Mouse (Mus musculus) embryonic facial prominence, embryonic 15.5 days (tissue): Measurements from ENCODE around the gene Tmem28. TPM values are rescaled to one million over a fixed set of nuclear protein-coding genes. Genes with fewer than 3 reads are reported as not detected.

Source experiments
- ATAC-seq: fragments of 200-750 bp; cut with Nextera tagmentation; 2 replicates; pipeline ENCODE4 v1.8.0; 2017; ENCODE audit warnings: low read depth, moderate TSS enrichment; ENCODE audit not compliant: insufficient number of reproducible peaks, low FRiP score, low TSS enrichment
- H3K27ac ChIP-seq: fragments of 300-500 bp; sonication (generic); replicated peaks from 2 replicates; pipeline ENCODE4 v1.5.1; 2015; ENCODE audit warnings: mild to moderate bottlenecking, inconsistent platforms
- H3K27me3 ChIP-seq: fragments of 300-500 bp; sonication (generic); 2 replicates; pipeline ENCODE4 v1.6.1; 2015; ENCODE audit warnings: inconsistent platforms
- H3K36me3 ChIP-seq: fragments of 300-500 bp; sonication (generic); 2 replicates; pipeline ENCODE4 v1.6.1; 2015; ENCODE audit warnings: mild to moderate bottlenecking, inconsistent platforms
- H3K4me1 ChIP-seq: fragments of 300-500 bp; sonication (generic); 2 replicates; pipeline ENCODE4 v1.6.1; 2015; ENCODE audit warnings: inconsistent platforms
- H3K4me2 ChIP-seq: fragments of 300-500 bp; sonication (generic); replicated peaks from 2 replicates; pipeline ENCODE4 v1.6.1; 2015; ENCODE audit warnings: mild to moderate bottlenecking, inconsistent platforms
- H3K4me3 ChIP-seq: fragments of 300-500 bp; sonication (generic); replicated peaks from 2 replicates; pipeline ENCODE4 v1.5.1; 2015; ENCODE audit warnings: mild to moderate bottlenecking, inconsistent platforms
- H3K9ac ChIP-seq: fragments of 300-500 bp; sonication (generic); 2 replicates; pipeline ENCODE4 v1.6.1; 2015; ENCODE audit warnings: inconsistent platforms
- H3K9me3 ChIP-seq: fragments of 300-500 bp; sonication (generic); replicated peaks from 2 replicates; pipeline ENCODE4 v1.6.1; 2016; ENCODE audit warnings: inconsistent platforms
- WGBS: fragments of 180-500 bp; shearing (Covaris S2); methylation state at CpG from one replicate; pipeline ENCODE4 v1.1.7; 2015; 5-methylcytosine and 5-hydroxymethylcytosine counted together
- polyA plus RNA-seq: library from polyadenylated mRNA; unstranded; fragments of >200 nt; fragmentation: Nextera tagmentation; extraction: Ambion mirVana; gene quantifications from 2 replicates; pipeline ENCODE4 v1.2.1, GENCODE M21; 2015

The Tmem28 gene
- 0.39 and 0.47 TPM in 2 replicates for polyA plus RNA-seq

- Histone ChIP-seq H3K4me2 (peak within 1 kb of the TSS; percentile 71), H3K27ac (no peak within 1 kb of the TSS), H3K36me3 (no peaks in the 10 kb centered on the region), H3K9me3 (no peaks in the 10 kb centered on the region), H3K27me3 (peaks cover 50% of the 10 kb centered on the region), H3K9ac (no peak within 1 kb of the TSS; the same call in 1 of the 2 replicates), H3K4me1 (0 out of 2 replicates have a peak, but pooled peaks cover 5% of the 10 kb centered on the region), H3K4me3 (peak within 1 kb of the TSS; percentile 53)
- WGBS = 13% methylated on average over 52 of the region's 82 CpGs
- 0 out of 2 replicates have a peak, but pooled peaks have one; percentile 32 for ATAC-seq
These were observed at the start of gene Tmem28 for GRCm38 (mm10) chrX:99820790-99821395. Gene Tmem28, plus strand, starts transcription at chrX:99821021.

GRCm38 (mm10) chrX:99780308-99780707 lies 40.5 kb upstream of the Tmem28 start:
- no peak overlapping the region for H3K9ac ChIP-seq
- no peak overlapping the region for H3K4me2 ChIP-seq
- no peak overlapping the region for H3K27ac ChIP-seq
- no peaks in the 10 kb centered on the region for H3K36me3 ChIP-seq
- no peaks in the 10 kb centered on the region for H3K4me1 ChIP-seq
- no peaks in the 10 kb centered on the region; the same call in 1 of the 2 replicates for H3K27me3 ChIP-seq
- H3K4me3 ChIP-seq = no peak overlapping the region
- no peaks in the 10 kb centered on the region for H3K9me3 ChIP-seq
- WGBS = 54% methylated on average over 4 of the region's 4 CpGs
- no peak for ATAC-seq

- no peak for ATAC-seq
- H3K27me3 ChIP-seq = peaks cover 18% of the 10 kb centered on the region; the same call in 1 of the 2 replicates
These were observed 12.4 kb upstream of the Tmem28 start for GRCm38 (mm10) chrX:99808375-99808774.

GRCm38 (mm10) chrX:99819395-99819935 lies 1.4 kb upstream of the Tmem28 start:
- Histone ChIP-seq H3K9ac (no peak overlapping the region), H3K27me3 (peaks cover 50% of the 10 kb centered on the region), H3K9me3 (no peaks in the 10 kb centered on the region), H3K36me3 (no peaks in the 10 kb centered on the region), H3K4me2 (peak overlapping the region; percentile 71), H3K4me1 (0 out of 2 replicates have a peak, but pooled peaks cover 5% of the 10 kb centered on the region), H3K4me3 (peak overlapping the region; percentile 53), H3K27ac (no peak overlapping the region)
- ATAC-seq = no peak
- WGBS = 22% methylated on average over 21 of the region's 22 CpGs

More at GRCm38 (mm10) chrX:99808375-99808774, 12.4 kb upstream of the Tmem28 start:
- H3K9me3 ChIP-seq = no peaks in the 10 kb centered on the region
- WGBS = 7% methylated on average over 1 of the region's 1 CpGs
- H3K36me3 ChIP-seq = no peaks in the 10 kb centered on the region
- H3K4me2 ChIP-seq = no peak overlapping the region
- no peak overlapping the region for H3K4me3 ChIP-seq
- no peak overlapping the region for H3K27ac ChIP-seq
- H3K9ac ChIP-seq = no peak overlapping the region
- H3K4me1 ChIP-seq = no peaks in the 10 kb centered on the region

- Histone ChIP-seq H3K4me1 (0 out of 2 replicates have a peak, but pooled peaks cover 5% of the 10 kb centered on the region), H3K4me3 (peak overlapping the region; percentile 53), H3K27me3 (peaks cover 50% of the 10 kb centered on the region), H3K36me3 (no peaks in the 10 kb centered on the region), H3K4me2 (peak overlapping the region; percentile 71), H3K9ac (no peak overlapping the region; the same call in 1 of the 2 replicates), H3K9me3 (no peaks in the 10 kb centered on the region), H3K27ac (no peak overlapping the region)
- 20% methylated on average over 62 of the region's 105 CpGs for WGBS
- ATAC-seq = peak; percentile 72; the same call in 1 of the 2 replicates
These were observed 658 bp upstream of the Tmem28 start for GRCm38 (mm10) chrX:99819936-99820789.

GRCm38 (mm10) chrX:99842090-99842489 lies 21.3 kb downstream of the Tmem28 start:
- H3K4me1 ChIP-seq = no peaks in the 10 kb centered on the region
- no peak overlapping the region for H3K9ac ChIP-seq
- no peak overlapping the region for H3K27ac ChIP-seq
- no peaks in the 10 kb centered on the region for H3K9me3 ChIP-seq
- no peak overlapping the region for H3K4me3 ChIP-seq
- ATAC-seq = no peak
- H3K36me3 ChIP-seq = no peaks in the 10 kb centered on the region
- H3K4me2 ChIP-seq = no peak overlapping the region
- peaks cover 6% of the 10 kb centered on the region; the same call in 1 of the 2 replicates for H3K27me3 ChIP-seq
- 14% methylated on average over 2 of the region's 2 CpGs for WGBS

- Histone ChIP-seq H3K36me3 (no peaks in the 10 kb centered on the region), H3K9me3 (no peaks in the 10 kb centered on the region), H3K9ac (peak overlapping the region; percentile 42), H3K4me2 (peak overlapping the region; percentile 46), H3K4me1 (no peaks in the 10 kb centered on the region), H3K4me3 (peak overlapping the region; percentile 40), H3K27ac (0 out of 2 replicates have a peak overlapping the region, but pooled peaks have one; percentile 51), H3K27me3 (peaks cover 15% of the 10 kb centered on the region)
- ATAC-seq = peak; percentile 85
- WGBS = 23% methylated on average over 31 of the region's 35 CpGs
These were observed 32.5 kb downstream of the Tmem28 start for GRCm38 (mm10) chrX:99853261-99853741.

GRCm38 (mm10) chrX:99853834-99854233 lies 33.0 kb downstream of the Tmem28 start:
- H3K36me3 ChIP-seq = no peaks in the 10 kb centered on the region
- H3K27me3 ChIP-seq = peaks cover 15% of the 10 kb centered on the region
- WGBS = 48% methylated on average over 3 of the region's 3 CpGs
- H3K27ac ChIP-seq = no peak overlapping the region
- H3K4me2 ChIP-seq = peak overlapping the region; percentile 46
- no peaks in the 10 kb centered on the region for H3K9me3 ChIP-seq
- peak overlapping the region; percentile 40; the same call in 1 of the 2 replicates for H3K4me3 ChIP-seq
- no peak for ATAC-seq
- H3K4me1 ChIP-seq = no peaks in the 10 kb centered on the region
- no peak overlapping the region for H3K9ac ChIP-seq

- no peaks in the 10 kb centered on the region for H3K36me3 ChIP-seq
- no peak for ATAC-seq
- H3K4me1 ChIP-seq = no peaks in the 10 kb centered on the region
- H3K27ac ChIP-seq = no peak overlapping the region
- WGBS = 66% methylated on average over 4 of the region's 4 CpGs
- no peak overlapping the region for H3K4me3 ChIP-seq
- peaks cover 23% of the 10 kb centered on the region for H3K27me3 ChIP-seq
- H3K9ac ChIP-seq = no peak overlapping the region
- no peak overlapping the region for H3K4me2 ChIP-seq
- no peaks in the 10 kb centered on the region for H3K9me3 ChIP-seq
These were observed 51.4 kb downstream of the Tmem28 start for GRCm38 (mm10) chrX:99872228-99872627.

- Histone ChIP-seq H3K27me3 (peaks cover 23% of the 10 kb centered on the region), H3K9ac (no peak overlapping the region), H3K27ac (no peak overlapping the region), H3K36me3 (no peaks in the 10 kb centered on the region), H3K4me2 (no peak overlapping the region), H3K9me3 (no peaks in the 10 kb centered on the region), H3K4me3 (no peak overlapping the region), H3K4me1 (no peaks in the 10 kb centered on the region)
- WGBS = 66% methylated on average over 3 of the region's 3 CpGs
- no peak for ATAC-seq
These were observed 51.9 kb downstream of the Tmem28 start for GRCm38 (mm10) chrX:99872632-99873201.
